Mouse (Mus musculus) hindbrain, embryonic 15.5 days (tissue): ENCODE data around the gene Copa. TPM values are rescaled to one million over a fixed set of nuclear protein-coding genes. Genes with fewer than 3 reads are reported as not detected.

Experiments used
- ATAC-seq: fragments of 200-750 bp; cut with Nextera tagmentation; 2 replicates; pipeline ENCODE4 v1.8.0; 2017; ENCODE audit warnings: low read depth, moderate number of reproducible peaks, moderate TSS enrichment; ENCODE audit not compliant: low FRiP score
- H3K27ac ChIP-seq: fragments of 300-500 bp; sonication (generic); replicated peaks from 2 replicates; pipeline ENCODE4 v1.5.1; 2015; ENCODE audit warnings: mild to moderate bottlenecking, inconsistent platforms
- H3K27me3 ChIP-seq: fragments of 300-500 bp; sonication (generic); 2 replicates; pipeline ENCODE4 v1.6.1; 2015; ENCODE audit warnings: control low read depth, inconsistent platforms
- H3K36me3 ChIP-seq: fragments of 300-500 bp; sonication (generic); 2 replicates; pipeline ENCODE4 v1.6.1; 2015; ENCODE audit warnings: control low read depth, inconsistent platforms
- H3K4me1 ChIP-seq: fragments of 300-500 bp; sonication (generic); replicated peaks from 2 replicates; pipeline ENCODE4 v1.6.1; 2015; ENCODE audit warnings: control low read depth, inconsistent platforms
- H3K4me2 ChIP-seq: fragments of 300-500 bp; sonication (generic); 2 replicates; pipeline ENCODE4 v1.6.1; 2015; ENCODE audit warnings: moderate library complexity, mild to moderate bottlenecking, inconsistent platforms
- H3K4me3 ChIP-seq: fragments of 300-500 bp; sonication (generic); 2 replicates; pipeline ENCODE4 v1.5.1; 2015; ENCODE audit warnings: mild to moderate bottlenecking, inconsistent platforms
- H3K9ac ChIP-seq: fragments of 300-500 bp; sonication (generic); 2 replicates; pipeline ENCODE4 v1.6.1; 2015; ENCODE audit warnings: inconsistent platforms
- H3K9me3 ChIP-seq: fragments of 300-500 bp; sonication (generic); 2 replicates; pipeline ENCODE4 v1.6.1; 2016; ENCODE audit warnings: control low read depth, inconsistent platforms
- WGBS: fragments of 180-500 bp; shearing (Covaris S2); methylation state at CpG from one replicate; pipeline ENCODE4 v1.1.7; 2015; 5-methylcytosine and 5-hydroxymethylcytosine counted together
- polyA plus RNA-seq: library from polyadenylated mRNA; unstranded; fragments of >200 nt; fragmentation: Nextera tagmentation; extraction: Ambion mirVana; gene quantifications from 2 replicates; pipeline ENCODE4 v1.2.1, GENCODE M21; 2015

Copa gene
- polyA plus RNA-seq, 1 experiment from 2014 or later, result 190 TPM

DNA sequence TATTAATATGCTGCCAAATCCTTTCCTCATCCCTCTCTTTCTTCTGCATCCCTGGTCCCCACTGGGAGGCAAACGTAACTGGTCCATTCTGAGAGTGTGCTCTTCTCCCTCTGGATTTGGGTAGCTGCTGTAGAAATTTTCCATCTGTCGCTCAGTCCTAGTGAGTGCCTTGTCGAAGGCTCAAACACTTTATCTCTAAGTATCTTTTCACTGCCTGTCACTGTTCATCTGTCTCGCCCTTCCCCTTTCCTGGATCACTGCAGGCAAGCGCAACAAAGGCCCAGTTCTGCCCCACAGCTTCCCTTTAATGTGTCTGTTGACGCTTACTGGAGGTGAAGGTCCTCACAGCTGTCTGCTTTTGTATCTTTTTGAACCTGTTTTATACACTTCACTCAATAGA lies 12.9 kb downstream of the Copa start:
- Histone ChIP-seq H3K4me1 (no peaks in the 10 kb centered on the region), H3K27me3 (no peaks in the 10 kb centered on the region), H3K27ac (no peak overlapping the region), H3K9me3 (no peaks in the 10 kb centered on the region), H3K4me3 (no peak overlapping the region), H3K36me3 (peaks cover 80% of the 10 kb centered on the region), H3K4me2 (no peak overlapping the region), H3K9ac (no peak overlapping the region)
- ATAC-seq, result no peak
- 39% methylated on average over 6 of the region's 6 CpGs for WGBS

DNA sequence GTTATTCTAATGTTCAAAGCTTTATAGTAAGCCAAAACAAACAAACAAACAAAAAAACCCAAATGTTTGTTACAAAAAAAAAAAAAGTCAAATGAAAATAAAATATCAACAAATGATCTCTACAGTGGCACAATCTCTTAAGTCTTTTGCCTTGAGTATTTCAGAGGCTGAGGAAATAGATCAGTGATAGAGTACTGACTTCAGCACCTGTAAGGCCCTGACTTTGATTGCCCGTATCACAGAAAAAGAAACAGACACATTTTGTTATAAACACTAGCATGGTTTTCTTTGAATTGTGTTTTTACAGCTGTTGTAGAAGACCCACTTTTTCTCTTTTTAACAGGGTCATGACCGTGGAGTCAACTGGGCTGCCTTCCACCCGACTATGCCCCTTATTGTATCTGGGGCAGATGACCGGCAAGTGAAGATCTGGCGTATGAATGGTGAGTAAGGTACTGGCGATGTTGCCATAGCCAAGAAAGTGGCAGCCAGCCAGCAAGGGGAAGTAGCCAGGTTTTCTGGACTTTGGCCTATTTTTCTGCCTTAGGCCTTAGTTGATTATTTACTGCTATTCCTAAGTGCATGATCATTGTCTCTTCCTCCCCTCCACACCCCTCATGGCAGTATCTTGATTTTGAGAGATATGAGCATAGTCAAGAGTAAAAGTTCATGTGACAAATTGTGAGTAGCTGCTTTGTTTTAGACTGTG lies 17.1 kb downstream of the Copa start:
- no peak for ATAC-seq
- Histone ChIP-seq H3K9ac (no peak overlapping the region), H3K4me3 (no peak overlapping the region), H3K27ac (no peak overlapping the region), H3K4me1 (no peaks in the 10 kb centered on the region), H3K9me3 (no peaks in the 10 kb centered on the region), H3K4me2 (no peak overlapping the region), H3K27me3 (no peaks in the 10 kb centered on the region), H3K36me3 (peaks cover 79% of the 10 kb centered on the region)
- WGBS, result 70% methylated on average over 6 of the region's 6 CpGs

DNA sequence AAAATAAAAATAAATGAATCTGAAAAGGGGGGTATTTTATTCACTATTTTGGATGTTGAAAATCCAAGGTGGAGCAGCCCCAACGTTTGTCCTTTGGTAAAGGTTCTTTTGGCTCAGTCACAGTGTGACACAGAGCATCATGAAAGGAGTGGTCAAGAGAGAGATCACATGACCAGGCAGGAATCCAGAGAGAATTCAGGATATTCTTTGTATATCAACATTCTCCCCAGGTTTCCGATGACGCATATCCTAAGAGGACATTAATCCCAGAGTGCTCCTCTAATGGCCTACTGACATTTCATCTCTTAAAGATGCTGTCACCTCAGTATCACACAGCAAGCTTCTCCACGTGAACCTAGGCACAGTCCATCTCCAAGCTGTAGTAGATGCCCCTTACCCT lies 21.3 kb downstream of the Copa start:
- 86% methylated on average over 4 of the region's 4 CpGs for WGBS
- Histone ChIP-seq H3K9ac (no peak overlapping the region), H3K9me3 (no peaks in the 10 kb centered on the region), H3K4me2 (no peak overlapping the region), H3K4me3 (no peak overlapping the region), H3K4me1 (no peaks in the 10 kb centered on the region), H3K27ac (no peak overlapping the region), H3K27me3 (no peaks in the 10 kb centered on the region), H3K36me3 (peaks cover 87% of the 10 kb centered on the region)
- no peak for ATAC-seq

DNA sequence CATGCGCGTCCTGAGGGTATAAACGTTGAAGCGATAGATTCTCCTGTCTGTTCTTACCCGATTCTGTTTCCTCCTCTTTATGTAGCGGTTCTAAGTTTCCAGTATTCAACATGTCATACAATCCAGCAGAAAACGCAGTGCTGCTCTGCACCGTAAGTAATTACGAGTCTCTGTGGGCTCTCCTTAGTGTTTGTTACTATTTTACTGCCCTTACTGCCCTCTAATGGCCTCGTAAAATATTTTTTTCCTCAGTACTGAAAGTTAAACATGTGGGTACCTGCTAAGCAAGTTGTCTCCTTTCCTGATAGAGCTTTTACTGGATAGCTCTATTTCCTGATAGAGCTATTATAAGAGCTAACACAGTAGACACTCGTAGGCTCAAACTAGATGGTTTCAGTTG lies 22.8 kb downstream of the Copa start:
- no peak overlapping the region for H3K4me3 ChIP-seq
- H3K4me2 ChIP-seq, result no peak overlapping the region
- H3K9me3 ChIP-seq, result no peaks in the 10 kb centered on the region
- 75% methylated on average over 11 of the region's 11 CpGs for WGBS
- H3K27ac ChIP-seq, result no peak overlapping the region
- no peak overlapping the region for H3K9ac ChIP-seq
- no peaks in the 10 kb centered on the region for H3K4me1 ChIP-seq
- no peak for ATAC-seq
- peaks cover 93% of the 10 kb centered on the region for H3K36me3 ChIP-seq
- H3K27me3 ChIP-seq, result no peaks in the 10 kb centered on the region

DNA sequence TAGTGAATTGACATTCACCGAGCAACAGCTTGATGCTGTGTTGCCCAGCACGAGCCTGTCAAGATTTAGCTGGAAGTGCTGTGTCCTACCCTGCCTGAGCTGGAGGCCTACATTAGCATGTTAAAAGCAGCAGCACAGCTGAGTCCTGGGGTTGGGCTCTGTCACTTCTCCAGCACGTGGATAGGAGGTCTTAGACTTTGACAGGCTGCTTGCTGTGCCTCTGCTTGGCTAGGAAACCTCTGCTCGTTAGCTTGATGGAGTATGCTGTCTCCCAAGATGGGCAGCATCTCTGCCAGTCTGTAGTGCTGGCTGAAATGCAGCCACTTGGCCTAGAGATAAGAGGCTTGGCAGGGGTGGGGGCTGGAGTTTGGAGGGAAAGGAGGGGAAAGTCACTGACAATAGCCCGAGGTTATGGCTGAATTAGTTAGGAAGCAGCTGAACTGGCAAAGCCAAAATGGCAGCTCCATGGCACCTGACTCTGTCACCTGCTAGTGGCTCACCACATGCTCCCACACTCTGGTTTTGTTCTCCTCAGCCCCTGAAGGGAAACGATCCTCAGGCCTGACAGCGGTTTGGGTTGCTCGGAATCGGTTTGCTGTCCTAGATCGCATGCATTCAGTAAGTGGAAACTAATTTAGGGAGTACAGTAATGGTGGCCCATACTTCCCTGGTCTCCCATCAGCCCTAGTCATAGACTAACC lies 25.6 kb downstream of the Copa start:
- H3K9ac ChIP-seq, result no peak overlapping the region
- no peak overlapping the region for H3K27ac ChIP-seq
- peak; percentile 91 for ATAC-seq
- no peak overlapping the region for H3K4me3 ChIP-seq
- no peaks in the 10 kb centered on the region for H3K4me1 ChIP-seq
- no peaks in the 10 kb centered on the region for H3K27me3 ChIP-seq
- H3K4me2 ChIP-seq, result no peak overlapping the region
- H3K9me3 ChIP-seq, result no peaks in the 10 kb centered on the region
- WGBS, result 50% methylated on average over 10 of the region's 10 CpGs
- peaks cover 95% of the 10 kb centered on the region for H3K36me3 ChIP-seq

DNA sequence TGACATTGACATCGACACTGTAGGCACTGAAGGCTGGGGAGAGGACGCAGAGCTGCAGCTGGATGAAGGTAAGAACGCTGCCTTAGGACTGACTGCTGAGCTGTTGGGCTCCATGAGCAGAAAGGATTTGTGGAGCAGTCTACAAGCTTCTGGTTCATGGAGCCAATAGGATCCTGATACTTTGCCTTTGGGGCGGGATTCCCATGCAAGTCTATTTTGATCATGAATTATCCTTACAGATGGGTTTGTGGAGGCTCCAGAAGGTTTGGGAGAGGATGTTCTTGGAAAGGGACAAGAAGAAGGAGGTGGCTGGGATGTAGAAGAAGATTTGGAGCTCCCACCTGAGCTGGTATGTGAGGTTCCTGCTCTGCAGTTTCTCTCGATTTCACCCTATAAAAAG lies 34.6 kb downstream of the Copa start:
- no peaks in the 10 kb centered on the region for H3K9me3 ChIP-seq
- H3K4me3 ChIP-seq, result no peak overlapping the region
- H3K27ac ChIP-seq, result no peak overlapping the region
- H3K9ac ChIP-seq, result no peak overlapping the region
- H3K4me2 ChIP-seq, result no peak overlapping the region
- 94% methylated on average over 5 of the region's 5 CpGs for WGBS
- H3K27me3 ChIP-seq, result no peaks in the 10 kb centered on the region
- ATAC-seq, result no peak
- H3K36me3 ChIP-seq, result peaks cover 97% of the 10 kb centered on the region
- no peaks in the 10 kb centered on the region for H3K4me1 ChIP-seq

DNA sequence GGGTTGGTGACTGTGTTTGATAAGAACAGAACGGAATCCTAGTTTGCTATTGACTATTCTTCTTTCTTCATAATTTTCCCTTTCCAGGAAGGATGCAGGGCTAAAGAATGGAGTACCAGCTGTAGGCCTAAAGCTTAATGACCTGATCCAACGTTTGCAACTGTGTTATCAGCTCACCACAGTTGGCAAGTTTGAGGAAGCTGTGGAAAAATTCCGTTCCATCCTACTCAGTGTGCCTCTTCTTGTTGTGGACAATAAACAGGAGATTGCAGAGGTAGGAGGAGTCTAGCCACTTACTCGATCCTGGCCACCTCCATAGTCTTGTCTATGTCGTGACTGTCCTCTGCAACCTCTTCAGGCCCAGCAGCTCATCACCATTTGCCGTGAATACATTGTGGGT lies 36.8 kb downstream of the Copa start:
- WGBS, result 91% methylated on average over 6 of the region's 6 CpGs
- Histone ChIP-seq H3K36me3 (peaks cover 97% of the 10 kb centered on the region), H3K9me3 (no peaks in the 10 kb centered on the region), H3K4me2 (no peak overlapping the region), H3K27me3 (no peaks in the 10 kb centered on the region), H3K9ac (no peak overlapping the region), H3K4me1 (no peaks in the 10 kb centered on the region), H3K4me3 (no peak overlapping the region), H3K27ac (no peak overlapping the region)
- ATAC-seq, result no peak

DNA sequence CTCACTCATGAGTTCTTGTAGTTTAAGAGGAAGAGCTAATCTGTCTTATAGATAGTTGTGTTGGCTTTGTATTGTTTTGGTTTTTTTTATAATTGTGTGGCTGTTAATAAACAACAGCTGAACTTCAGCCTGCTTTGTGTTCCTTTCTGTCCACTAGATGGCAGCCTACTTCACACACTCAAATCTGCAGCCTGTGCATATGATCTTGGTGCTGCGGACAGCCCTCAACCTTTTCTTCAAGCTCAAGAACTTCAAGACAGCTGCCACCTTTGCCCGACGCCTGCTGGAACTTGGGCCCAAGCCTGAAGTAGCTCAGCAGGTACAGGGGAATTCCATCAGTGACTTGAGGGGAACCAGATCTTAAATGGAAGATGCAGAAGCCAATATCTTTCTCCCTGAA lies 37.4 kb downstream of the Copa start:
- Histone ChIP-seq H3K4me2 (no peak overlapping the region), H3K27me3 (no peaks in the 10 kb centered on the region), H3K27ac (no peak overlapping the region), H3K36me3 (peaks cover 91% of the 10 kb centered on the region), H3K9me3 (no peaks in the 10 kb centered on the region), H3K9ac (no peak overlapping the region), H3K4me1 (no peaks in the 10 kb centered on the region), H3K4me3 (no peak overlapping the region)
- 53% methylated on average over 3 of the region's 3 CpGs for WGBS
- no peak for ATAC-seq

DNA sequence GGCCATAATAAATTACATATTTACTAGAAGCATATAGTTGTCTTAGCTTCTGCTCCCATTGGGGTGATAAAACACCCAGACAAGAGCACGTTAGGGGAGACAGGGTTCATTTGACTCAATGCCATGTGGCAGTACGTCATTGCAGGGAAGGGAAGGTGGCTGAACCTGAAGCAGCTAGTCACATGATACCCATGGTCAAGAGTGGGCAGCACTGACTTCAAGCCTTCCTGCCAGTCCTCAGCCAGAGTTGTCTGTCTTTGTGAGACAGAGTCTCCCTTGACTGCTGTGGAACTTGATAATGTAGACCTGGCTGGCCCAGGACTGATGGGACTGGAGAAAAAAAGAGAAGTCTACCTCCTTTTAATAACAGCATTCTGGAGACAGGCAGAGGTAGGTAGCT lies 40.3 kb downstream of the Copa start:
- ATAC-seq, result no peak
- no peak overlapping the region for H3K27ac ChIP-seq
- no peak overlapping the region for H3K4me2 ChIP-seq
- 85% methylated on average over 2 of the region's 2 CpGs for WGBS
- no peak overlapping the region for H3K4me3 ChIP-seq
- peaks cover 11% of the 10 kb centered on the region for H3K4me1 ChIP-seq
- peaks cover 61% of the 10 kb centered on the region for H3K36me3 ChIP-seq
- H3K27me3 ChIP-seq, result no peaks in the 10 kb centered on the region
- H3K9me3 ChIP-seq, result no peaks in the 10 kb centered on the region
- no peak overlapping the region for H3K9ac ChIP-seq

DNA sequence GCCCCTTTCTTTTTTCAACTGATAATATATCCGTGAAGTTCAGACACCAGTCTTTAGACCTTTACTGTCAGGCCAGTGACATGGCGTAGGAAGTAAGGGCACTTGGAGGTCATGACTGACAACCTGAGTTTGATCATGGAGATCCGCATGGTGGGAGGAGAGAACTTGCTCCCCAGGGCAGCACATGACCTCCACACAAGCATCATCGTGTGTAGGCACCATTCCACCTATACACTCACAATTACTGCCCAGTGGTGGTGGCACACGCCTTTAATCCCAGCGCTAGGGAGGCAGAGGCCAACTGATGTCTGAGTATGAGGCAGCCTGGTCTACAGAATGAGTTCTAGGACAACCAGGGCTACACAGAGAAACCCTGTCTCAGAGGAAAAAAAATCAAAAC lies 42.2 kb downstream of the Copa start:
- no peaks in the 10 kb centered on the region for H3K27me3 ChIP-seq
- peaks cover 17% of the 10 kb centered on the region for H3K4me1 ChIP-seq
- no peak for ATAC-seq
- H3K36me3 ChIP-seq, result peaks cover 43% of the 10 kb centered on the region
- 86% methylated on average over 6 of the region's 6 CpGs for WGBS
- H3K9me3 ChIP-seq, result no peaks in the 10 kb centered on the region
- H3K9ac ChIP-seq, result no peak overlapping the region
- no peak overlapping the region for H3K27ac ChIP-seq
- H3K4me2 ChIP-seq, result no peak overlapping the region
- H3K4me3 ChIP-seq, result no peak overlapping the region

DNA sequence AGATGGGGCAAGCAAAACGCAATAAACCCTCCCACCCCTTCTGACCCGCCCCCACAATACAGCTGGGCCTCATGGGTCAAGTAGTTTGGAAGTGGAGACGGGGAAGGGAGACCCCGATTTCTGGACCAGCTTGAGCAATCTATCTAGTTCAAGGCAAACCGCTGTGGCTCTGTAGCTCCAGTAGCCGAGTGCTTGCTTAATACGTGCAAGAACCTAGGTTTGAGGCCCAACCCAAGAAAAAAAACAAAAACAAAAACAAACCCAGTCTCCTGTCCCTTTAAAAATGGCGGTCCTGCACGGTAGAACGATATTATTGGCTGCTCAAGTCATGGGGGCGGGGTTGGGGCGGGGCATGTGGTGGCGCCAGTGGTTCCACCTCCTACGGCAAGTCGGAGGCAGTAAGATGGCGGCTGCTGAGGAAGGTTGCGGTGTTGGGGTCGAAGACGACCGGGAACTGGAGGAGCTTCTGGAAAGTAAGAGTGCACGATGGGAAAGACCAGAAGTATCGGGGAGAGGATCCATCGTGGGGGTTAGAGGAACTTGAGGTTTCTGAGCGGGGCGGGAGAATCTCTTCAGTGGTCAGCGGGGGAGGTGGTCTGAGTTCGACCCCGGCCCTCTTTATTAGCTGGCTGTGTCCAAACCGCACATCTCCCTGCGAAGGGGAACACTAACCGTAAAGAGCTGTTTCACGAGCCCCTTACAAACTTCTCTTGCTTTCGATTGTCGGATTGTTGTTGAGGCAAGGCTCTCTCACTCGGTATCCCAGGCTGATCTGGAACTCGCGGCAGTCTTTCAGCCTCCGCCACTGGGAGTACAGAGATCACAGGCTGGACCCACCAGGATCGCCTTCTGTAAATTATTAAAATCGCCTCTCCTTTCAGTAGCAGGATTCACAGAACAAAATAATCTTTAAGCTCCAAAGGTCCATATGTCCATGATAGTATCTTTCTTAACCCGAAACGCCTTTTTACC lies 44.3 kb downstream of the Copa start, which contains the start of gene Pex19:
TSS of gene Pex19 (plus strand) at position 380 of the 972 bp plus-strand sequence.
- peaks cover 17% of the 10 kb centered on the region for H3K4me1 ChIP-seq
- H3K9ac ChIP-seq, result peak within 1 kb of the TSS; percentile 80
- ATAC-seq, result peak; percentile 97
- H3K9me3 ChIP-seq, result no peaks in the 10 kb centered on the region
- H3K4me2 ChIP-seq, result peak within 1 kb of the TSS; percentile 84
- peak within 1 kb of the TSS; percentile 77 for H3K27ac ChIP-seq
- peak within 1 kb of the TSS; percentile 79 for H3K4me3 ChIP-seq
- H3K36me3 ChIP-seq, result peaks cover 43% of the 10 kb centered on the region
- WGBS, result under 1% methylated on average over 42 of the region's 42 CpGs
- no peaks in the 10 kb centered on the region for H3K27me3 ChIP-seq

DNA sequence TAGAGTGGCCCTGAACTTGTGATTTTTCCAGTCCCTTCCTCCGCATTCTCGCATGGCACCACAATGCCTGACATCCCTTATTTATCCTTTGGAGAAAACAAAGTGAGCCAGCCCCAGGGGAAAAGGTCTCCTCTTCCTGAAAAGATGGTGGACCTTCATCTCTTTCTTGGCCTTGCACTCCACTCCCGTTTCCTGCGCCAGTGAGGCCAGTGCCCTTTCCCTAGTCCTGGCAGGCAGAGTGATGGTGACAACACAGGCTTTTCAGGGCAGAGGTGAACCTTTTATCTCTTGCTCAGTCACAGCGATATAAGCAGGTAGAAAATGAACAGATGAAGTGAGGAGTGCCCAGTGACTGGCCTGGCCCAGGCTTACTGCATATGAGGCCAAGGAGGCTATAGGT lies 45.2 kb downstream of the Copa start:
- H3K27ac ChIP-seq, result no peak overlapping the region
- no peak for ATAC-seq
- no peaks in the 10 kb centered on the region for H3K9me3 ChIP-seq
- H3K36me3 ChIP-seq, result peaks cover 43% of the 10 kb centered on the region
- peak overlapping the region; percentile 84 for H3K4me2 ChIP-seq
- H3K9ac ChIP-seq, result peak overlapping the region; percentile 80
- peaks cover 17% of the 10 kb centered on the region for H3K4me1 ChIP-seq
- 52% methylated on average over 5 of the region's 5 CpGs for WGBS
- H3K4me3 ChIP-seq, result peak overlapping the region; percentile 79
- H3K27me3 ChIP-seq, result no peaks in the 10 kb centered on the region
